Mouse (Mus musculus): ENCODE measurements around the gene Fam178b.

DNA sequence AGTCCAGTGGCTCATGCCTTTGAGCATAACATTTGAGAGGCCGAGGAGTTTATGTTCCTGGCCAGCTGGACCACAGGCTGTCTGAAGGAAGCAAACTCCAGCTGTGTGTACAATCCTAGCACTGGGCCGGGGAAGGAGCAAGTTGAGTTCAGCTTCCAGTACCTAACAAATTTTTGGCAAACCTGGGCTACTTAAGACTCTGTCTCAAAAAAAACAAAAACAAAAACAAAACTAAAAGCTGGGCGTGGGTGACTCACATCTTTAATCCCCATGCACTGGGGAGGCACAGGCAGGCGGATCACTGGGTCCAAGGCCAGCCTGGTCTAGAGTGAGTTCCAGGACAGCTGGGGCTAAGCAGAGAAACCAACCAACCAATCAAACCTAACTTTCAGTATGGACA lies 114.2 kb downstream of the Fam178b start:
- TF ChIP-seq TAL1 (conservative IDR thresholded peaks at IDR 0.05; ENCODE audit: low read depth, low read length): no peak
- no peak for TF ChIP-seq CTCF (IDR thresholded peaks at IDR 0.05; ENCODE audit: low read depth, low read length)
- no peak for TF ChIP-seq GATA1 (IDR thresholded peaks at IDR 0.05; ENCODE audit: borderline replicate concordance, low read length)
- no peak for TF ChIP-seq POLR2AphosphoS5 (IDR thresholded peaks at IDR 0.05; ENCODE audit: insufficient replicate concordance, low read depth, low read length)

Measured in G1E (cell line).